Mouse (Mus musculus) ZHBTc4 (cell line): ENCODE results near the gene Ptprn2.

Source experiments
- DNase-seq: peaks from one replicate; pipeline ENCODE4 v3.0.0-alpha.2; 2011; ENCODE audit warnings: low read depth, low spot score

Ptprn2 gene

GRCm38 (mm10) chr12:116968215-116968939, 482.9 kb downstream of the Ptprn2 start:
- peak; percentile 16 for DNase-seq

GRCm38 (mm10) chr12:116975547-116975946, 490.0 kb downstream of the Ptprn2 start:
- DNase-seq: no peak

GRCm38 (mm10) chr12:116976981-116977380, 491.5 kb downstream of the Ptprn2 start:
- no peak for DNase-seq

- DNase-seq: no peak
These were observed 492.7 kb downstream of the Ptprn2 start for GRCm38 (mm10) chr12:116978201-116978600.

- DNase-seq: no peak
These were observed 495.8 kb downstream of the Ptprn2 start for GRCm38 (mm10) chr12:116981315-116981714.

- DNase-seq: no peak
These were observed 503.6 kb downstream of the Ptprn2 start for GRCm38 (mm10) chr12:116989144-116989543.

GRCm38 (mm10) chr12:117001546-117002148, 516.1 kb downstream of the Ptprn2 start:
- DNase-seq: no peak

GRCm38 (mm10) chr12:117016753-117017595, 531.5 kb downstream of the Ptprn2 start:
- DNase-seq: no peak

- no peak for DNase-seq
These were observed 532.4 kb downstream of the Ptprn2 start for GRCm38 (mm10) chr12:117017912-117018311.

GRCm38 (mm10) chr12:117023235-117023634, 537.7 kb downstream of the Ptprn2 start:
- no peak for DNase-seq

- no peak for DNase-seq
These were observed 539.4 kb downstream of the Ptprn2 start for GRCm38 (mm10) chr12:117024916-117025315.

GRCm38 (mm10) chr12:117025676-117026075, 540.2 kb downstream of the Ptprn2 start:
- no peak for DNase-seq

- DNase-seq: no peak
These were observed 541.8 kb downstream of the Ptprn2 start for GRCm38 (mm10) chr12:117027351-117027750.

- peak; percentile 42 for DNase-seq
These were observed 542.9 kb downstream of the Ptprn2 start for GRCm38 (mm10) chr12:117028333-117028961.

GRCm38 (mm10) chr12:117033172-117033571, 547.7 kb downstream of the Ptprn2 start:
- DNase-seq: no peak

- DNase-seq: no peak
These were observed 549.0 kb downstream of the Ptprn2 start for GRCm38 (mm10) chr12:117034506-117034905.

GRCm38 (mm10) chr12:117035243-117035642, 549.7 kb downstream of the Ptprn2 start:
- DNase-seq: peak; percentile 73

- DNase-seq: peak; percentile 67
These were observed 553.9 kb downstream of the Ptprn2 start for GRCm38 (mm10) chr12:117039411-117039810.

GRCm38 (mm10) chr12:117041409-117041808, 555.9 kb downstream of the Ptprn2 start:
- DNase-seq: no peak

GRCm38 (mm10) chr12:117042706-117043105, 557.2 kb downstream of the Ptprn2 start:
- no peak for DNase-seq

GRCm38 (mm10) chr12:117047384-117048251, 562.1 kb downstream of the Ptprn2 start:
- peak; percentile 87 for DNase-seq
